Mouse (Mus musculus) heart, adult 9 months (tissue): ENCODE measurements at regions not wholly inside any gene's neighbourhood (a gene's known extent, or its start where the extent isn't known, plus 50 kb on each side); places are given as distances from the start of the nearest gene placed in this dataset.

Experiments
- DNase-seq, 2 experiments: peaks; one replicate each; pipeline ENCODE4 v3.0.0; 2022; ENCODE audit warnings: low spot score in 2 of 2

DNA sequence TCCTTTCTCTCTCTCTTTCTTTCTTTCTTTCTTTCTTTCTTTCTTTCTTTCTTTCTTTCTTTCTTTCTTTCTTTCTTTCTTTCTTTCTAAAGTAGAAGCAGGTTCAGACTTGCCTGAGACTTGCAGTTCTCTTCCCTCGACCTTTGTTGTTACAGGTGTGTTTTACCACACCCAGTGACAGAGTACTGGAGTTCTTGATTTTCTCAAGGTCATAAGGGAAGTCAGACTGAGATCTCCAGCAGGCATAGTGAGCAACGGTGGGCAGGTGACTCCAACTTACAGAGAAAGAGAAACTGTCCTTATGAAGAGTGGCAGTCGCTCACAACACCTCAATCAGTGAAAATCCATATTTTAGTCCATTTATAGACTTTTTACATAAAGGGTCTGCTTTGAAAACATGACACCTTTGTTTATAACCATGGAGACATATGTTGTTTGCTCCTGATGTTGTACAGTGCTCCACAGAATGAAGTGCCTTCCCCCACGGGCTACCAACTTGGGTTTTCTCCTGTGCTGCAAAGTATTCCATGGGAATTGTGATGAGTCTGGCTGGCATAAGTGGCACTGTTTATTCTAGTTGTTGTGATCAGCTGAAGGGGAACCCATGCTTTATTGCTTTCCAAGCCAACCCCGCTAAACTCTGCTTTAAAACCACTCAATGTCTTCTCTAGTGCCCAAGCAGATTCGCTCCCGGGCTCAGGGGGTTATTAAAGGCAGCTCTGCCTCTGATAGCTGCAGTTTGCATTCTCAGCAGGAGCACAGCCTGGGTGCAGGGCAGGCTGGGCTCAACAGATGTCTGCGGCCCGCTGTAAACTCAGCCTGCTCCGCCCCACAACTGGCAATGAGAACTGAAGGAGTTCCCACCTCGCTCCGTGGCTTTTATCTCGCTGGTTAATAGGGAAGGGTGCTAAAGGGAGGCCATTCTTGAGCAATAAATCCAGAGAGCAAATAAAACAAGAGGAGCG is 132.6 kb upstream of the Jade1 start:
- DNase-seq = no peak

DNA sequence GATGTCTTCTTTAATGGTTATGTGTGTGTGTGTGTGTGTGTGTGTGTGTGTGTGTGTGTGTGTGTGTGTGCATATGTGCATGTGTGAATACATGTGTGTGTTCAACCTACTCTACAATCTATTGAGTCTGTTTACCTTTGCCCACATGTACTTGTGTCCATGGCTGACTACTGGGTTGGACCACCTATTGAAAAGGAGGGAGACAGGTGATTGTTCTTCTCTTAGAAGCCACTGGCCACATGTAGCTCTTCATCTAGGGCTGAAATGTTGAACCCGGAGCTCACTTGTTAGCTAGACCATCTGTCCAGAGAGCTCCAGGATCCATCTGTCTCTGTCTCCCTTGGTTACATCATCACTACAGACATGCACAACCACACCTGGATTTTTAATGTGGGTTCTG is 141.8 kb upstream of the Jade1 start:
- DNase-seq = no peak

DNA sequence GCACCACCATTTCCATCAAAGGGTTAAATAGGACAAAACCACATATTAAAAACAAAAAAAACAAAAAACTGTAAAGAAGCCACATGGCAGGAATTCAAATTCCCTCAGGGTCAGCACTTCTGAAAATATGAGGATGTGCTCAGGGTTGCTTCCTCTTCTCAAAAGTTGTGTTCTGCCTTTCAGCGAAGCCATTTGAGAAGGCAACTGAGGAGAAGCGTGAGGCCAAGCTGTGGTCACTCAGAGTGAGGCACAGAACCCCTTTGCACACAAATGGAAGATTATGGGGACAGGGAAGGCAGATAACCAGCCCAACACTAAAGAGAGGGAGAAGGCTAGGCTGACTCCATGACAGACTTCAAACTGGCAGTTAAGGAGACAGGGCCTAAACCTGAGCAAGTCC is 142.8 kb upstream of the Jade1 start:
- DNase-seq = peak in 1 of 2 experiments; percentile 19

DNA sequence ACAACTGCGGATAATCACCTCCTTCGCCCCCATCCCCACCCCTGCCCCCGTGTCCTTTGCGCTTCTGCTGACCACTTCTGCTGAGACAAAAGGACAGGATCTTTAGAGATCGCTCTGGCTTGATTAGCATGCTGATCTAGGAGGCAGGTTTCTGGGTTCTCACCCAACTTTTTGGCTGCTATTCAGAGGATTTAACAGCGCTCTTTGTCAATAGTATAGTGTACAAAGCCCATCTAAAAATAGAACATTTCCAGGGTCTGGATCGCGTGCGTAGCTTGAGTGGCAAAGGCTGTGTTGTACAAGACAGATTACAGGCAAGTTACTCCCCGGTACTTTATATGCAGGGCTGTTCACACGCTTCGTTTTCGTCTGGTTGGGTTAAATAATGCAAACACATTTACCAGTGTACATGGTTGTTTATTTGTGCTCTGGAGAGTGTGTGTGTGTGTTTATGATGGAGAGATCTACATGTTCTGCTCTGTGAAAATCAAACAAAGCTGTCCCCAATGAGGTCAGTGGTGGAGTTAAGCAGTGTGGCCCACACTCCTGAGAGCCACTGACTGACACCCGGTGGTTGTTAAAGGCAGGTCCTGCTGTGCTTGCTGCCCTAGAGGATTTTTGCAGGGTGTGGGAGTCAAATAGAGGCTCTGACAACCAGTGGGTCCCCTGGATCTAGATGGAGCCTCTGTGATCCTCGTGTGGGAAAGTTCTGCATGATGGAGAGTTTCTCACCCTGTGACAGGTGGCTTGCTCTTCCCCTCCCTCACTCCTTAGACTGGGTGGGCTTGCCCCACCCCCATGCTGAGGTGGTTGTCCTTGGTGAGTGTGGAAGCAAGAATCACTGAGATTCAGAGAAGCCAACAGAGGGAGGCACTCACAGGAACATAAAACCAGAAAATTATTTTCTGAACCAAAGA is 146.5 kb upstream of the Jade1 start:
- DNase-seq = peak in 1 of 2 experiments; percentile 37

DNA sequence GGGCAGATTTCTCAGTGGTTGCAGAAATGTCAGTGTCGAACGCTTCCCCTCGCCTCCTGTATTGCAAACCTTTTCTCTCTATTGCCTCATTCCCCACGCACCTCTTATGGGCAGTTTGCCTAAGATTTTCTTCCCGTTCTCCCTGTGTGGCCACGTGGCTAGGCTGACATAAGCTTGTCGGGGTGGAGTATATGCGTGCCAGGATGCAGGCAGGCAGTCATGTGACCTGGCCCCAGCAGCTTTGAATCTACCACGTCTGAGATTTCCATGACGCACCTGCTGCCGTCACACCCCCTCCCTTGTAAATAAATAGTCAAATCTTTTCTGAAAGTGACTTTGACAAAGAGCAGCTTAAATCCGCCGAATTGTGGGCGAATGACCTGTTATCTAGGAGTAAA is 147.1 kb upstream of the Jade1 start:
- peak; percentile 73 to 79 for DNase-seq

DNA sequence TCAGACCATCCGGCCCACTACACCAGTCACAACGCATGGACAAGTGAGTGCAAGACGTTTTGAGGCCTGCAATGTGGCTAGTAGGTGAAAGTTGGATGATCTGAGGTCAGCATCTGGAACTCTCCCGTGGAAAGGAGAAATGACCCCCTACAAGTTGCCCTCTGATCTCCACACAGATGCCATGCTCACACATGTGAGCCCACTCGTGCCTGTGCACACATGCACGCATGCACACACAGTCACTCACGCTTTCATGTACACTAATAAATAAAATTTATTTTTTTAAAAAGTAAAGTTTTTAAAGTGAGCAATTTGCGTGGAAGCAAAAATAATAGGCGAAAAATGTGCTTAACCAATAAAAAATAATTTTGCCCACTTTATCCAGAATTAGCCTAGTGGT is 147.5 kb upstream of the Jade1 start:
- DNase-seq = no peak

DNA sequence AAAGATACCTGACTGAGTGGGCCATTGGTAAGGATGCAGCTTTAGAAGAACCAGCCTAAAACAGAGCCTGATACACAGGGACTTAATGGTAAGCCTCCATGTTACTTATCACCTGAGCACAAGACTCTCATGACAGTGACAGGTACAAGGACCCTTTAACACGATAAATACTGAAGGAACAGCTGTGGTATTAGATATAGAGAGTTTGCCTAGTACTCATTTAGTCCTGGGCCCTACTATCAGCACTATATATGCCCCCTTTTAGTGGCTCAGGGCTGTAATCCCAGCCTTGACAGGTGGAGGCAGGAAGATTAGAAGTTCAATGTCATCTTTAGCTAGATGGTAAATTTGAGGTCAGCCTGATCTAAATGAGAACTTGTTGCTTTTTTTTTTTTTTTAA is 148.0 kb upstream of the Jade1 start:
- no peak for DNase-seq

DNA sequence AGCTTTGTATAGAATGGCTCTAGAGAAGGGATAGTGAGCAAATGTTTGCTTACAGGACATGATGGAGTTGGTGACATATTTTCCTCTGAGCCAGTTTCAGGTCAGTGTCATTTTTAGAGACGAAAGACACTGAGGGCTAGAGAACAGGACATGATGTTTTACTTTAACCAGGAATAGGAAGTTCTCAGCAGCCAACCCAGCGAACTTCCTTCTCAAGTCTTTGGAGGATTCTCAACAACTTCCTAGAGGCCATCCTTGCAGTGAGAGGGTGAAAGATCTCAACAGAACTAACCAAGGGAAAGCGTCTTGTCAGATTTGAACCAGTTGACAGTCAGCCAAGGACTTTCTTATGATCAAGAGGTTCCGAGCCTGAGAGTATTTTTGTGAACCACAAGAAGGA is 153.7 kb upstream of the Jade1 start:
- no peak for DNase-seq

DNA sequence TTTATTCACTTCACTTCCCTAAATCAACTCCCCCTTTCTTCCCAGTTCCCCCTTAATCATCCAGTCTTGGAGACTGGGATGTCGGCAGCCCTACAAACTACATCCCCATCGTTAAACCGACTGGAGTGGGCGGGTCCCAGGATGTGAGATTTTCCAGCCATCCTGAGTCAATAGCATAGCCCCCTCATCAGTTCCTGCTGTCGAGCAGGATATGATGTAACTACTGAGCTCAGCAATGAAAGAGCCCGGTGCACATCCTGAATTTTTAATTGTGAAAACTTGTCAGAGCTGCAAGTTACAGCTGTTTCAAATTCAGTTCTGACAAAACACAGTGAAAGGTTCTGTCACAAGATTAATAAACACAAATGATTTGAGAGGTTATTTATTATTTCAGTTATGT is 165.7 kb upstream of the Jade1 start:
- no peak for DNase-seq

DNA sequence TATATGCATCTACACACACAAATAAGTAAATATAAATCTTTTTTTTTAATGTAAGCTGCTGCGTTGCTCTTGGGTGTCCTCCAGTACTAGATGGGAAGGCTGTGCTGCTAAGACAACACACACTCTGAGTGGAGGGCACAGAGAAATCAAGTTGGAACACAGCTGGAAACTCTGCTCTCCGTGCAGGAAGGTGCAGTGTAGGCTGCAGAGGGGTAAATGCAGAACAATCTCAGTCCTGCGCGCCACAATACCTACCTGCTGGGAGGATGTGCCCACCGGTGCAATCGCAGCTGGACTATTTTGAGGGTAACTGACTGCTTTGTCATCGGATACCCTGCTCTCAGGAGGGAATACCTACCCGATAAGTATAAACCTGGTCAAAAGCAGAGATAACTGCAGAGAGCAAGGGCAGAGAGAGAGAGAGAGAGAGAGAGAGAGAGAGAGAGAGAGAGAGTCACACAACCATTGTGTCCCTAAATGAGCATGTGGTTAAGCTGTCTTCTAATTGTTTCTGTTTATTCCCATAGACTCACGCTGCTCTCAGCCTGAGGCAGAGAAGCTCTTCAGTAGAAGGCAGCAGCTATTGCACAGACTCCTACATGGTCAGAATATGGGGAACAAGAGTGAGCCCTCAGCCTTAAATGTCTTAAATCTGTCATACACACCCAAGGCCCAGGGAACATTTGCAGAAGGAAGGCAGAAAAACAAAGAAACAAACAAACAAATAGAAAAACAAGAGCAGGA is 167.9 kb upstream of the Jade1 start:
- no peak for DNase-seq

DNA sequence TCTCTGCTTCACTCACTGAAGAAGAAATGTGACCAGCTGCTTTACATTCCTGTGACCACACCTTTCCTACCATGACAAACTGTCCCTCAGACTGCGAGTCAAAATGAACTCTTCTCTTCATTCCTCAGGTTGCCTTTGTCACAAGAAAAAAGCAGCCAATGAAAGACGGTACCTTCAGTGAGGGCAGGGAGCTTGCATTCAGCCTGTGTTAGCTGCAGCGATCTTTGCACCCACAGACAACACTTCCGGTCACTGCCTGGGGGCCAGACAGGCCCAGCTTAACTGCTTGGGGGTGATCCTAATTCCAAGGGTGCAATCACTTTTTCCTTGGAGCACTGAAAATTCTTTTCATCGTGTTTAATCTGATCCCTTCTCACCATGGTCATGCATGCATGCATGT is 169.2 kb upstream of the Jade1 start:
- no peak for DNase-seq

DNA sequence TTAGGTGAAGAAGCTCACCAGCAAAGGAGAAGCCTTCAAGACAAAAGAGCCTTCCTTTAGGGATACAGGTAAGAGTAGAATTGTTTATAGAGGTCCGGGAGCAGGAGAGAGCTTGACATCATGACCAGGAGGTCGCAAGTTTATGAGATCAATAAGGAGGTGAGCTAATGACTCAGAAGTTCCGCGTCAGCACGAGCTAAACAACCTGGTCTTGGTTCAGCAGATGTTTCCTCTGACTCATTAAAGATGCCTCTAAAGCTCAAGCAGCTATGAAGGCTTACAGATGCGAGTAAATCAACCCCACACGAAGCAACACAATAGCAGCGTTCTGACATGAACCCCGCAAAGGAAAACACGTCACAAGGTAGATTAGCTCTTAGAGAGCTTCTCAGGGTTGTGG is 171.1 kb upstream of the Jade1 start:
- peak in 1 of 2 experiments; percentile 34 for DNase-seq

DNA sequence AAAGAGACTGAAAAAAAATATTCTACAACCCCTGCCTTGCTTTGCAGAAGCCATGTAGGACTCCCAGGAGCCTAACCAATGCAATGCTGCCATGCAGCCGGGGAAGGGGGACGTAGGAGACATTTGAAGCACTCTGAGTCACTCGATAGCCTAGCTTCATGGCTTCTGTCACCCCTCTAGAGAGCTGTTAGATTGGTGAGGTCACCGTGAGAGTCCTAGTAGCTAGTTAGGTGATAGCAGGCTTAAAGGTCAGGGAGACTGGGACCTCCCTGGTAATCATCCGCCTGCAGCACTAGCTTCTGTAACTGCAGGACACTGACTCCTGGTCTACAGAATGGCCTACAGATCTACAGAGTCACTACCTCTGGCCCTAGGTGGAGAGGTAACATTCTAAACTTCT is 177.0 kb upstream of the Jade1 start:
- no peak for DNase-seq

DNA sequence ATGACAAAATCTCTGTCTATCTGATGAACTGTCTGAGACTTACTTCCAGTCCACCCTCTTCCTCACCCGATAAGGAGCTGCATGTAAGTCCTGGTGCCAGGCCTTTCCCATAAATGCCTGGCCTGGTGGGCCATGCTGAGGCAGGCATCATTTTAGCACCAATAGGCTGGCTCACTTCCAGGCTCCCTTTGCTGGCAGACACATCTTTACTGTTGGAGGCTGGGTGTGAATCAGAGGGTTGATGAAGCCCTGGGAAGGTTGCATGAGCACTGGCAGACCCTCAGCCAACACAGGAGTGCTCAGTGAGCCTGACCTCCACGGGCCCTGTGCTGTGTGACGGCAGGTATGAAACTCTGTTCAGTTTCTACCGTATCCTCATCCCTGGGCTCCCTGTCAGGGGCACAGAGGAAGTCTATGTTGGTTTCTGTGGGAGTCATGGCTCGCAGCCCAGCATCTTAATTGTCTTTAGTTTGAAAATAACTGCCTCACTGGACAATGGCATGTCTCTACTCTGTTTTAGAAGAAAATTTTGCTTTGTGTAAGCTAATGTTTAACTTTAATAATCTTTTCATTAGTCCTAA is 177.6 kb upstream of the Jade1 start:
- DNase-seq = peak in 1 of 2 experiments; percentile 23

DNA sequence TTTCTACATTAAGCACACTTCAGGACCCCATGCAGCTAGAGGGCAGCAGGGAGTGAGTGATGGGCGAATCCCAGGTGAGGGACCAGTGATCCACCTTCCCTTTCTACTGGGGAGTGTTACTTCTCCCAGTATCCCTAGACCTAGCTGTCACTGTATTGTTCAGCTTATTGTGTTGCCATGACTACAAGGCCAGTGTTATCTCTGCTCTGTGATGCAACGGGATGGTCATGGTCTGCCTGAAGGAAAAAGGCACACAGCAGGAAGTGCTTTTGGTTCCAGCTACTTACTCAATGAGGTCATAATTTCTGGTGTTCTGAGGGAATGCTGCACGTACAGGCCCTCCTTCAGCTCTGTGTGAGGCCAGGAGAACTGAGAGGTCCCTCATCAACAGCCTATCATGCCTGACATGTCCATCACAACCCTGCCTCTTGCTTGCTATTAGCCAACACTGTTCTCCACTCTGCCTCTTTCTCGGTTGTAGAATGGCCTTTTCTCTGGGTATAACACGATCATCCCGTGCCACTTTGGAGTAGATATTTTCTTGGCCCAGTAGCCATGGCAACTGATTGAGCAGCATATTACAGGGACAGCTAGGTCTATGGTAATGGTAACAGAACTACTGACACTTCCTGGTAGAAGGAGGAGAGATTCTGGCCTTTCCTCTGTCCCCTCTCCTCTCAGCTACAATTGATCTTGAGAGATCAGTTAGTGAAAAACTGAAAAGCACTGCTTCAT is 178.5 kb upstream of the Jade1 start:
- DNase-seq = peak; percentile 53 to 57

DNA sequence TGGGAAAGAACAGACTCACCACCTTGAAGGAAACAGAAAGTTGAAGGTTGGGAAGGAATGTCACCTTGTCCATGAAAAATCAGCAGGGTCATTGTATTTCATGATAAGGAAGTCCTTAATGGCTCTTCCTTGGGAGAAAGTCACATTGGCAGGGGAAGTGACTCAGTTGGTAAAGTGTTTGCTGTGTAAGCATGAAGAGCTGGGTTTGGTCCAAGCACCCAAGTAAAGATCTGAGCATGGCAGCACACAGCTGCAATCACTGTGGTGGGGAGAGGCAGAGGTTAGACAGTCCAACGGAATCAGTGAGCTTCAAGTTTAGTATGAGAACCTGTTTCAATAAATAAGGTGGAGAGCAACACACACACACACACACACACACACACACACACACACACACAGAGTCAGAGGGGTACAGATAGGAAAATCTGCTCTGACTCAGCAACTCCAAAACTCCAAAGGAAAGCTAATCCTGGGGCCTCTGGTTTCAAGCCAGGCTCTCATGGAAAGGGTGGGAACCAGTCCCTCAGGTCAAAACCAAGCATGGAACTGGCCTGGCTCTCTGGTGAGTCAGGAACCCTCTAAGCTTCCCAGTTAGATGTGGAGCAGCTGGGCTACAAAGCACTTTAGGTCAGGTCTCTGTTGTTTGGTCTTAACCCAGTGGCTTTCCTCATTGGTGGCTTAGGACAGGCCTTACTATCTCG is 180.2 kb upstream of the Jade1 start:
- peak in 1 of 2 experiments; percentile 37 for DNase-seq

DNA sequence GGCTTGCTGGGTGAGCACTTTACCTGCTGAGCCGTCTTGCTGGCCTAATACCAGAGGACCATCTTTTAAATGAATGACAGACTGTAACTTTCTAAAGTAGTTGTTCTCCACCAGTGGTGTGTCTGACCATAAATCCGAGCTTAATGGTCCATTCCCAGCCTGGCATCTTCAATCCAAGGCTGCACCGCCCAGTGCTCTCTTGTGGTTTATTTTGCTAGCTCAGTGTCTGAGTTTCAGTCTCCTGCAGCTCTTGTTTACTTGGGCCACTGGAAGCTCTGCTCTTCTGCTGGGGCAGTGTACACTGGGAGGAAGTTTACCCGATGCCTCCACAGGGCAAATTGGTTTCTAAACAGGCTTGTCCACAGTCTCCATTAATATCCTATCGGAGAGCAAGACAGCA is 182.3 kb upstream of the Jade1 start:
- DNase-seq = no peak

DNA sequence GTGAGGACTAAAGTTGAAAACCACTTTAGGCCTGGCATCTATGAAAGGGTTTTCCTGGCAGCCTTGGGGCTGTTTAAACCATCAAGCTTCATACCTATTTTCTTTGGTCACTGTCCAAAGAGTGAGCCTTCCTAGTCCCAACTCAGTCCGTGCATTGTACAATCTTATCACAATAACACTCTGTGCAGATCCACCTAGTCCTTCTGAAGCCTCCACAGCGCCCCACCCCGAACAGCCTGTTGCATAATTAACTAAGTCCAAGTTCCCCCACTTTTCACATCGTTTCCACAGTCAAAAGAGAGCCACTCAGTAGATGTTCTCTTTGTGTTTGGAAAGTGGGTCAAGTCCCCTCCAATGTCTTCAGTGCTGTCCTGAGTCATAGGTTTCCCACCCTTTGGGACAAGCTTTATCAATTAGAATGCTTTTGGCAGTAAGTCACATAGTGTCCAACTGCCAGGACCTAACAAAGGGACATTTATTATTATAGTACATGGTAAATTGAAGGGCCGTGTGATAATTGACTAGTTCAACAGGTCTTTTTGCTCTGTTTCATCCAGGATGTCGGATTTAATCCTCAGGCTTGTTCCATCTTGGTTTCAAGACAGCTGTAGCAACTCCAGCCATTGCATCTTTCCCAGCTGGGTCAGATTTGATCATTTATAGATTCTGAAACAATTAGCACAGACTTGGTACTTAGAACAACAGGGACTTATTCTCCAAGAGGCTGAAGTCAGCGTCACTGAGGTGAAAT is 187.0 kb upstream of the Jade1 start:
- peak; percentile 55 to 64 for DNase-seq

DNA sequence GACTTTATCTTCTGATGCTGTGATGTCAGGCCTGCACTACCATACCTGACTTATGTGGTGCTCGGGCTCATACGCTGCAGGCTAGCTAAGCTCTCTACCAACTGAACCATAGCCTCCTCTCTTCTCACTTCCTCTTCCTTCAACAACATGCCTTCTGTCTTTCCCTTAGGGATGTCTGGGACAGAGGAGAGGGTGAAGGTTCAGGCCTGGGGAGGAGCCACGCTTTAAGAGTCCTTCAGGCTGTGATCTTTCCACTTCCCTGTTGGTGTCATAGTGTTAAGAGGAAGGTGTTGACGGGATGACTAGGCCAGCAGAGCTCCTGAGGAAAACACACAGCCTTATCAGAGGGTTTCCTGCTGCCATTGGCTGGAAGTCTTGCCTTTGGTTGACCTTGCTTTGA is 188.8 kb upstream of the Jade1 start:
- DNase-seq = peak; percentile 44 to 45
